In the genomic region with DNA sequence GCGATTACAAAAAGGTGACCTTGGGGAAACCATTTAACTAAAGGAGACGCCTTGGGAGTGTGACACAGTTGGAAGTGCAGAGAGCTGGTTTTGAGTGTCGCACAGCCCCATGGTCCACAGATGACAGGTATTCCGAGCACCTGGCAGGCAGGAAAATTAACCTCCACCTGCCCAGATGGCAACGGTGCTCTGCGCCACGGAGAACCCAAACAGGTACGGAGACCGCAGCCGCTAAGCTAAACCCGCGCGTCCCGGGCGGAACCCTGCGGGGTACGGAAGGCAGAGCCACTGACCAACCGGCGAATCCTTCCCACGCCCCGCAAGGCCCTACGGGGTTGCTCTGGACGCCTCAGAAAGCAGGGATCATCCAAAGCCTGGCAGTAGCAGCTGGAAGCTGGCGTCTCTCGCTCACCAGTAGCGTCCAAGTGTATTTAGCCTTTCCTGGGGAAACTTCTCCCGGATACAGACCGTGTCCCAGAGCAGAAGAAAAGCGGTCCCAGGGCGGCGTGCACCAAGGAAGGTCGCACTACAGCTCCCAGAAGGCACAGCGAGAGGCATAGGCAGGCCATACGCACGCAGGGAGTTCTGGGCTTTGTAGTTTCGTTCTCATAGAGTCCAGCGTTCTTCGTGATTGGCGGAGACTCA, we compare ENCODE assay signal across 7 mouse cellular contexts. TPM values are rescaled to one million over a fixed set of nuclear protein-coding genes. Genes with fewer than 3 reads are reported as not detected.
DNase-seq lines count a peak whose midpoint lies in the region; ATAC-seq and TF ChIP-seq lines count a peak whose summit lies in the region.

A gene (minus strand): TSS at position 536 of the 645 bp plus-strand sequence.

- no peaks in the 10 kb centered on the region for H3K79me2 ChIP-seq in heart, adult 2 months (replicated peaks; ENCODE audit: control insufficient read depth, insufficient read depth, low read length)

- no peaks in the 10 kb centered on the region for H3K4me1 ChIP-seq in embryonic facial prominence, embryonic 12.5 days
- no peaks in the 10 kb centered on the region for H3K4me1 ChIP-seq in heart, adult 2 months (ENCODE audit: control insufficient read depth, insufficient read depth, low read length)
- H3K4me1 ChIP-seq in limb, embryonic 13.5 days: no peaks in the 10 kb centered on the region
- peaks cover 11% of the 10 kb centered on the region for H3K4me1 ChIP-seq in midbrain, embryonic 16.5 days (ENCODE audit: control insufficient read depth, insufficient read depth, low read length)

- peak; percentile 81 for DNase-seq in adrenal gland, postnatal 25 days
- DNase-seq in heart, adult 2 months: peak; percentile 86 to 91
- peak; percentile 92 for DNase-seq in kidney, adult 8-10 months
- peak; percentile 65 to 86 for DNase-seq in spleen, postnatal 10 days (ENCODE audit: low spot score in 2 of 2)

- H3K36me3 ChIP-seq in embryonic facial prominence, embryonic 12.5 days: 0 out of 2 replicates have a peak, but pooled peaks cover 4% of the 10 kb centered on the region
- H3K36me3 ChIP-seq in heart, adult 2 months (ENCODE audit: control insufficient read depth, insufficient read depth, low read length): no peaks in the 10 kb centered on the region
- peaks cover 10% of the 10 kb centered on the region; the same call in 1 of the 2 replicates for H3K36me3 ChIP-seq in limb, embryonic 13.5 days
- no peaks in the 10 kb centered on the region for H3K36me3 ChIP-seq in midbrain, embryonic 16.5 days (ENCODE audit: control insufficient read depth, insufficient read depth, low read length)

- H3K27me3 ChIP-seq in embryonic facial prominence, embryonic 12.5 days: no peaks in the 10 kb centered on the region
- no peaks in the 10 kb centered on the region for H3K27me3 ChIP-seq in heart, adult 2 months (ENCODE audit: control insufficient read depth, insufficient read depth, low read length)
- H3K27me3 ChIP-seq in limb, embryonic 13.5 days: peaks cover 3% of the 10 kb centered on the region; the same call in 1 of the 2 replicates
- no peaks in the 10 kb centered on the region for H3K27me3 ChIP-seq in midbrain, embryonic 16.5 days (ENCODE audit: control insufficient read depth, insufficient read depth, low read depth, low read length)

- peak within 1 kb of the TSS; percentile 67 for H3K4me2 ChIP-seq in embryonic facial prominence, embryonic 12.5 days (replicated peaks)
- H3K4me2 ChIP-seq in limb, embryonic 13.5 days (replicated peaks): peak within 1 kb of the TSS; percentile 78
- H3K4me2 ChIP-seq in midbrain, embryonic 16.5 days (ENCODE audit: low read length): peak within 1 kb of the TSS; percentile 78

- H3K9me3 ChIP-seq in embryonic facial prominence, embryonic 12.5 days: no peaks in the 10 kb centered on the region
- no peaks in the 10 kb centered on the region for H3K9me3 ChIP-seq in limb, embryonic 13.5 days
- no peaks in the 10 kb centered on the region for H3K9me3 ChIP-seq in midbrain, embryonic 16.5 days (replicated peaks; ENCODE audit: control insufficient read depth, low read length, poor library complexity, severe bottlenecking)

- WGBS in embryonic facial prominence, embryonic 12.5 days: under 1% methylated on average over 39 of the region's 39 CpGs
- under 1% methylated on average over 39 of the region's 39 CpGs for WGBS in heart, adult 2 months
- WGBS in limb, embryonic 13.5 days: under 1% methylated on average over 39 of the region's 39 CpGs
- under 1% methylated on average over 39 of the region's 39 CpGs for WGBS in midbrain, embryonic 16.5 days

- H3K27ac ChIP-seq in embryonic facial prominence, embryonic 12.5 days: no peak within 1 kb of the TSS
- H3K27ac ChIP-seq in heart, adult 2 months: peak within 1 kb of the TSS; percentile 89
- peak within 1 kb of the TSS; percentile 48; the same call in 1 of the 2 replicates for H3K27ac ChIP-seq in limb, embryonic 13.5 days
- peak within 1 kb of the TSS; percentile 75 for H3K27ac ChIP-seq in midbrain, embryonic 16.5 days (ENCODE audit: low read length)

- no peak for TF ChIP-seq CTCF in heart, adult 2 months (IDR thresholded peaks at IDR 0.05)

- peak within 1 kb of the TSS; percentile 82 for H3K4me3 ChIP-seq in embryonic facial prominence, embryonic 12.5 days
- H3K4me3 ChIP-seq in heart, adult 2 months: peak within 1 kb of the TSS; percentile 99
- peak within 1 kb of the TSS; percentile 84 for H3K4me3 ChIP-seq in limb, embryonic 13.5 days
- H3K4me3 ChIP-seq in midbrain, embryonic 16.5 days (ENCODE audit: low read depth, low read length): peak within 1 kb of the TSS; percentile 73

- peak; percentile 77 for TF ChIP-seq POLR2A in heart, adult 2 months (IDR thresholded peaks at IDR 0.05; ENCODE audit: insufficient read depth, low read depth, low read length)

- TF ChIP-seq EP300 in heart, adult 2 months (IDR thresholded peaks at IDR 0.05; ENCODE audit: insufficient read depth, low read depth, low read length): no peak

- ATAC-seq in embryonic facial prominence, embryonic 12.5 days (ENCODE audit: insufficient number of reproducible peaks, insufficient read depth, low FRiP score, low TSS enrichment): peak; percentile 97
- peak; percentile 98 for ATAC-seq in limb, embryonic 13.5 days (ENCODE audit: low FRiP score, low read depth)
- peak; percentile 100 for ATAC-seq in midbrain, embryonic 16.5 days

- H3K9ac ChIP-seq in embryonic facial prominence, embryonic 12.5 days: peak within 1 kb of the TSS; percentile 71
- H3K9ac ChIP-seq in heart, adult 2 months (ENCODE audit: low read depth, low read length): peak within 1 kb of the TSS; percentile 75
- H3K9ac ChIP-seq in limb, embryonic 13.5 days: peak within 1 kb of the TSS; percentile 79
- H3K9ac ChIP-seq in midbrain, embryonic 16.5 days (ENCODE audit: low read depth, low read length): peak within 1 kb of the TSS; percentile 80

- intact Hi-C loops in heart, adult 2 months (cut with DNase I): loop anchor here (1.0 to 5.0 kb wide), 2 partner anchors 9 to 66 kb away; a partner anchor contains a TSS

RNA-seq across cellular contexts. Expression of the gene that starts here (rescaled TPM):
- 27.7 and 28.1 TPM in 2 replicates for total RNA-seq in adrenal gland, postnatal 25 days (2021)
- polyA plus RNA-seq in embryonic facial prominence, embryonic 12.5 days (2016; fragmentation: Nextera tagmentation; extraction: Ambion mirVana): 12.7 and 13.2 TPM in 2 replicates
- total RNA-seq in heart, adult 2 months (2021): 10 to 100 TPM; 27.1 to 33.1 TPM
- polyA plus RNA-seq in heart, adult 2 months (2012; rRNA removed): 8.8 and 17.2 TPM in 2 replicates
- 10.3 and 12.1 TPM in 2 replicates for polyA plus RNA-seq in limb, embryonic 13.5 days (2015; fragmentation: Nextera tagmentation; extraction: Ambion mirVana)
- 18.0 and 18.2 TPM in 2 replicates for polyA plus RNA-seq in midbrain, embryonic 16.5 days (2015; fragmentation: Nextera tagmentation; extraction: Ambion mirVana)
